Mouse (Mus musculus): ENCODE measurements around the gene Canx. TPM values are rescaled to one million over a fixed set of nuclear protein-coding genes. Genes with fewer than 3 reads are reported as not detected.

Canx gene
- total RNA-seq, 2 experiments from 2014 or later, result 500 to 1,173 TPM

DNA sequence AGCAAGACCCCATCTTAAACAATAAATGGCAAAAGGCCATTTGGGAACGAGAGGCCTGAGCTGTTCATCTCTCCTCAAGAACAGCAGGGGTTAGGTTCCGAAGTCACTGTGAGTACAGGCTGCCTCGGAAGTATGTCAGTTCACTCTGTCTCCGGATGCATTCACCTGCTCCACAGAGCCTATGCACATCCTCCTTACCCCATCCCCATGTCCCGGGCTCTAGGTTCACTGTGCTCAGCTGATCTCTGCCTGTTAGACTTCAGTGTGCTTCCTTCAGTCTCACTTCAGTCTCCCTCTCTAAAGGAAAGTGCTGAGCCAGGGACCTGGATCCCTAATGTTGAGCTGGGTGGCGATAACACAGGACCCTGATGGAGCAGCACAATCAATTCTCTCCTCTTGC, 47.8 kb downstream of the Canx start:
- no peak for ATAC-seq (replicated peaks; ENCODE audit: poor library complexity)

DNA sequence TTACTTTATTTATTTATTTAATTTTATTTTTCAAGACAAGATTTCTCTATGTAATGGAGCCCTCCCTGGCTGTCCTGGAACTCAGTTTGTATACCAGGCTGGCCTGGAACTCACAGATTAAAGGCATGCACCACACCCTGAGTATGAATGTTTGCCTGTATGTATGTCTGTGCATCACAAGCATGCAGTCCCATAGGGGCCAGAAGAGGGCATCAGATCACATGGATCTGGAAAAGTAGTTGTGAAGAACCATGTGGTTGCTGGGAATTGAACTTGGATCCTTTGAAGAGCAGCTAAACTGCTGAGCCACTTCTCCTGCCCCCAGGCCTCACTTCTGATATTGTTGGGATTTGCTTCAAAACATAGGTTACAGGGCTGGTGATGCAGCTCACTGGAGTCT, 48.4 kb downstream of the Canx start:
- ATAC-seq (replicated peaks; ENCODE audit: poor library complexity), result no peak

DNA sequence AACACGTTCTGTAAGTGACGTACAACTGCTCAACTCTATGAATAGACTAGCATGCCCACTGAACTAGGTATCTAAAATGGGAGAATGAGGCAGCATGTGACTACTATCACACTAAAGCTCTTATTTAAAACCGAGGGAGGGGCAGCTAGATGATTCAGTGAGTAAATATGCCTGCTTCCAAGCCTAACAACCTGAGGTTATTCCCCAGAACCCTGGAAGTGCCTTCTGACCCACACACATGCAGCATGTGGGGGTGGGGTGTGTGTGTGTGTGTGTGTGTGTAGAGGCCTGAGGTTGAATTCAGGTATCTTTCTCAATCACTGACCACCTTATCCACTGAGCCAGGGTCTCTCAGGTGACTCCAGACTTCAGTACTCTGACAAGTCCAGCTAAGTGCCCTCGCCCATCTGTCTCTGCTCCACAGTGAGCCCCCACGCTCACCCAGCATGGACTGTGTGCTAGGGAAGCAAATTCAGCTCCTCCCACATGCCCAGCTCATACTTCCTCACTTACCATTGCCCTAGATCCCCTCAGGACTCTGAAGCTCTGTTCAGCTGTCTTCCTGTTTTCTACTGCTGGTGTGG, 49.8 kb downstream of the Canx start:
- ATAC-seq (replicated peaks; ENCODE audit: poor library complexity), result peak; percentile 92

DNA sequence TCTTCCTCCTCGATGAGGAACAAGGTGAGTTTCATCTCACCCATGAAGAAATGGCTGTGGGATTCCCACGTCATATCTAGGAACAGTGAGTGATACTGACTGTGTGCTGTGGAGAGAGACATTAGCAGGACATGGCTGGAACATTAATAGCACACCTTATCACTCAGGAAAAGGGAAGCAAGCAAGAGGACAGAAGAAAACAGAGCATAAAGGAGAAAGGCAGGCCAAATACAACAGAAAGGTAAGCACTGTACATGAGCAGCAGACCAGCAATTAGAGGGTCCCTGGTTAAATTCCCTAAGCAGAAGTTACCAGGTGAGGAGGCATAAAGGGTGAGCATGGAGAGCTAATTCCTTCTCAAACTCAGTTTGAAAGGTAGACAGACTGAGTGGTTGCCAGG, 50.4 kb downstream of the Canx start:
- 0 out of 2 replicates have a peak, but pooled peaks have one; percentile 9 for ATAC-seq (replicated peaks; ENCODE audit: poor library complexity)

DNA sequence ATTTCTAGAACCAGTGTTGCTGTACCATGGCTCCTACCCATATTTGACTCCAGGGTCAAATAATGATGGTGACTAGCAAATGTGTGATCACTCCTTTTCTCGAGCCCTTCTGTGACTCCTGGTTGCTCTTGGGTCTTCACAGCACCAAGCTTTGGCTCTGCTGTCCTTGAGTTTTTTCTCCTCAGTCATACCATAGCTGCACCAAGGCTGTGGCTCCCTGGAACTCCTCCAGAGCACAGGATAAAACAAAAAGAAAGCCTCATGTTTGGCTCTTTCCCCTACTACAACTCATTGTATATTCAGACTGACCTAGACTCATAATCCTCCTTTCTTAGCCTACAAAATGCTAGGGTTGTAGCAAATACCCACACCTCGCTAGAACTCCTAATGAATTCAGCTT, 52.7 kb downstream of the Canx start:
- no peak for ATAC-seq (replicated peaks; ENCODE audit: poor library complexity)

DNA sequence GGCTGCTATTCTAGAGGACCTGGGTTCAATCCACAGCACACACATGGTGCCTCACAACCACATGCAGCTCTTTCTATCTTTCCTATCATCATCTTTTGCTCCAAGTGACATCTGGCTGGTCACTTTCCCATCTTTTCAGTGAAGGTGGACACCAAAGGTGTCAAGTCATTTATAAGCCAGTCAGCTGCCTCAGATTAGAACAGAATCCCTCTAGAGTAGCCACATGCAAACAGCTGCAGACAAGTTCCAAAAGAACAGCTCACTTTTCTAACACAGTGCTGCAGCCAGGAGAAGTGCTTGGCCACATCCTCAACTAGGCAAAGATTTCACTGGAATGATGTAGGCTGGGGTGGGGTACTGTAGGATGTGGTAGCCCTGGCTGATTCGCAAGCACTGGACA, 55.6 kb downstream of the Canx start:
- ATAC-seq (replicated peaks; ENCODE audit: poor library complexity), result no peak

DNA sequence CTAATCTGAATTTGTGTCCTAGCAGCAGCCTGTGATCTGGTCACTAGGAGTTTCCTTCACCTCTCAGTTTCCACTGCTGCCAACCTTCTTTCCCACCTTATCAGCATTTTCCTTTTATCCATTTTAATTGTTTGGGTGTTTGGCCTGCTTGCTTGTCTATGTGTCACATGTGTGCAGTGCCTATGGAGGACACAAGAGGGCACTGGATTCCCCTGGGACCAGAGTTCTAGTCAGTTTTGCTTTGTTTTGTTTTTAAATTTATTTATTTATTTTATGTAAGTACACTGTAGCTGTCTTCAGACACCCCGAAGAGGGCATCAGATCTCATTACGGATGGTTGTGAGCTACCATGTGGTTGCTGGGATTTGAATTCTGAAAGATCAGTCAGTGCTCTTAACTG, 56.3 kb downstream of the Canx start:
- peak; percentile 80 for ATAC-seq (replicated peaks; ENCODE audit: poor library complexity)

DNA sequence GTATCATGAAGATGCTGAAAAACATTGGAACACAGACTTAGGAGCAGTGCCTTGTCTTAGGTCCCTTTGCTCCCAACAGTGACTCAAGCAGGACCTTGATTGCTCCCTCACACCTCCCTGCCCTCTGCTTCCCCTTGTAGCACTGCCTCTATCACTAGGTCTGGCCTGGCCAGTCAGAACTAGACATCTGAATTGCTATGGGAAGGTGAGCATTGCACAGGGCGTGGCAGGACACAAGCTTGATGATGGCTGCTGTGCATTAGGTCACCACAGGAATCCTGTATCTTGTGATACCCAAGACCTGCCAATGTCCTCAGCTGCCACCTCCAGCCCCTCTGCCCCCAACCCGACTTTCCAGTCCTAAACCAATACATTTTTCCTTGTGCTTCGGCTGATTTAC, 58.5 kb downstream of the Canx start:
- no peak for ATAC-seq (replicated peaks; ENCODE audit: poor library complexity)

DNA sequence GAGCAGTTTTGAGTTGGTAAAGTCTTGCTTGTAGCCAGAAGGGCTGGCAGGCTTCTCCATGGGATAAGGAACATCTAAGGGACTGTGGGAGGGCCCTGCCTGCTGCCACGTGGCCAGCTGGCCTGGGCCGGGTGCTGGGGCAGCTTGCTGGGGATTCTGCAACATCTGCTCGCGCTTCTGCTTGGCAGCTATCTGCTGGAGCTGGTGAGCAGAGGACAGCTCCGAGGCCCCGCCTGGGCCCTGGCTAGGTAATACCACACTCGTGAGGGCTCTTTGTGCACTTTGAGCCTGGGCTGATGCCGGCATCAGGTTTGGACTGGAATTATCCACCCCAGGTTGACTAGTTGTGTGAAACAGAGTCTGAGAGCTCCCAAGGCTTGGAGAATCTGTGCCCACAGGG, 59.5 kb downstream of the Canx start:
- ATAC-seq (replicated peaks; ENCODE audit: poor library complexity), result no peak

DNA sequence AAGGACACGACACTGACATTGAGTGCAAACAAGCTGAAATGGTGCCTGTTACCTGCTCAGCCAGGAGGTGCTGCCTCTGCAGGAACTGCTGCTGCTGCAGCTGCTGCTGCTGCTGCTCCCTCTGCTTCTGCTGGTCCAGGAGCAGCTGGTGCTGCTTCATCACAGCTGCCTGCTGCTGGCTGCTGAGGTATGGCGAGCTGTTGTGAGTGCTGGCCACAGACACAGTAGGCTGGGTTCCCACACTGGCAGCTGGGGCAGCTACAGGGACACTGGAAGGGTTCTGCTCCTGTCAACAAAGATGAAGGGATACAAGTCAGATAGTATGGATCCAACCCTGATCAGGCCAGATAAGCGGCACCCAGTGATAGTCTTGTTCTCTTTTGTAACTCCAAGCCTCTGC, 62.3 kb downstream of the Canx start:
- ATAC-seq (replicated peaks; ENCODE audit: poor library complexity), result no peak

DNA sequence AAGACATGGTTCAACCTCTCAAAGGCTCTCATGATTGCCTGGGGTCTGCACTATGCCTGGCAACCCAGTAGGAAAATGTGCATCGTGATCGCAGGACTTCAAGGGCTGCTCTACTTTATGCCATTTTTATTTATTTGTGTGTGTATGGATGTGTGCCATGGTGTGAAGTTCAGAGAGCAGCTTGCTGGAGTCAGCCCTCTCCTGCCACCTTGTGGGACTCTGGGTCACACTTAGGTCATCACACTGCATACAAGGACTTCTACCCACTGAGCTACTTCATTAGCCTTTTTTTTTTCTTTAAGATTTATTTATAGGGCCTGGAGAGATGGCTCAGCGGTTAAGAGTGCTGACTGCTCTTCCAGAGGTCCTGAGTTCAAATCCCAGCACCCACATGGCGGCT, 63.5 kb downstream of the Canx start:
- peak; percentile 90 for ATAC-seq (replicated peaks; ENCODE audit: poor library complexity)

DNA sequence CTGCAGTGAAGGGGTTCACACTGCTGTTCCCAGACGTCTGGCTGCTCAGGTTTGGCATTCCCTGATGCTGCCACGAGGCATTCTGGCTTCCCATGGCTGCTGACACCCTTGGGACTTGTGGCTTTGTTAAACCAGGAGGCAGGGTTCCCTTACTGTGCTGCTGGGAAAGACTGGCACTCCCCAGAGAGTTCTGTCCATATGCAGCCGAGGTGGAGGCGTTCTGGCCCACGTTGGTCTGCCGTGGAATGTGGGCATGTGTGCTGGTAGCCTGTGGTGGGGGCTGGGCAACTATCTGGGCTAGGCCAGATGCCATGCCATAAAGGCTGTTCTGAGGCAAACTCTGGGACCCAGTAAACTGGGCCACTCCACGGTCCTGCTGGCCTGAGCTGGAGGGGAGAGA, 67.2 kb downstream of the Canx start:
- no peak for ATAC-seq (replicated peaks; ENCODE audit: poor library complexity)

DNA sequence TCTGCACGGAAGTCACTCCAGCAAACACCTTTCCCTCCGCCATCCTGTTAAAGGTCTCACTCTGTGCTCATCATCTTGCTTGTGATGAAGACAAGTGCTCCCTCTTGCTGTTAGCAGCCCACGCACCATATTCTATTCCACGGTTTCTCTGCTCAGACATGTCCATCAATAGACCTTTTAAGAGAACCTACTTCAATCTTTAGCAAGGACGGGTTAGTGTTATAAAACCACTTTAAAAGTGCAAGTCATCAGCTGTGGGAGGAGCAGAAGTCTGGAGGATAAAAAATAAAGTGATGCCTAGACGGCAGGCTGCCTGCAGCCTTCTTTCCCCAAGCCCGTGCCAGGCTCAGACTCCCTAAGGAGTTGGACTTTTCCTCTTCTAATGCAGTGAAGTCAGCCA, 68.9 kb downstream of the Canx start:
- ATAC-seq (replicated peaks; ENCODE audit: poor library complexity), result peak; percentile 48

DNA sequence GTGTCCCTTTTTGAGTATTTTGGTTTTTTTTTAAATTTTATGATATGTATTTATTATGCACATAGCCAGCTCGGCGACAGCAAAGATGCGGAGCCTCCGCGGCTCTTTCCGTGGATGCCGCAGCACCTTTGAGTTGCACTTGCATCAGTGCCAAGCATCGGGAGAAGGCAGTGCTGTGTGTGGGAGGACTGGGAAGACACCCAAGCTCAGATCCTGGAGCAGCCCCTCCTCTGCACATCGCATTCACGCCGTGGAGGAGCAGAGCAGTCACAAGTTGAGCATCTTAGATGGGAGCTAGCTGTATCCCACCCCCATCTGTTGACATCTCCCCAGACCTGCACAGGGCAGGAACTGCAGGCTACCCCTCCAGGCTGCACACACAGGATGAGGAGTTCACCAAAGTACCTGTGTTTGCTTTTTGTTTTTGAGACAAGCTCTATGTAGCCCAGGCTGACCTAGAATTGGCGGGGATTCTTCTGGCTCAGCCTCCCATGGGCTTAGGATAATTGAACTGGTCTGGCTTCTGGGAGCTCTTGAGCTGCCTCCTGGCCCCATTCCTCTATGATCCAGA, 71.4 kb downstream of the Canx start:
- no peak for ATAC-seq (replicated peaks; ENCODE audit: poor library complexity)

DNA sequence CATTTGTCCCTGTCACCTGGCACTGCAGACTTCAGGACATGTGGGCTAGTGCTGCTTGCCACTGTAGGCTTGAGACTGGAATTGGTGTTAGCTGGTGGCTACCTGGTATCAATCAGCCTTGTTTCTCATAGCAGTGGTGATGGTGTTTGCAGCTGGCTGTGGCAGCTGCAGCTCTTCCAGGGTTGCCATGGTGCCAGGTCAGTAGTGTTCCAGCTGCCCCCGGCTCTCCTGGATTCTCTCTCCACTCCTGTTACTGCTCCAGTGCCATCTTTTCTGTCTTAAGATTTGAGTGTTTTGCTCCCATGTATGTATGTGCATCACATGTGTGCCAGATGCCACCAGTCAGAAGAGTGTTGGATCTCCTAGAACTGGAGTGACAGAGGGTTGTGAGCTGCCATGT, 72.1 kb downstream of the Canx start:
- ATAC-seq (replicated peaks; ENCODE audit: poor library complexity), result no peak

DNA sequence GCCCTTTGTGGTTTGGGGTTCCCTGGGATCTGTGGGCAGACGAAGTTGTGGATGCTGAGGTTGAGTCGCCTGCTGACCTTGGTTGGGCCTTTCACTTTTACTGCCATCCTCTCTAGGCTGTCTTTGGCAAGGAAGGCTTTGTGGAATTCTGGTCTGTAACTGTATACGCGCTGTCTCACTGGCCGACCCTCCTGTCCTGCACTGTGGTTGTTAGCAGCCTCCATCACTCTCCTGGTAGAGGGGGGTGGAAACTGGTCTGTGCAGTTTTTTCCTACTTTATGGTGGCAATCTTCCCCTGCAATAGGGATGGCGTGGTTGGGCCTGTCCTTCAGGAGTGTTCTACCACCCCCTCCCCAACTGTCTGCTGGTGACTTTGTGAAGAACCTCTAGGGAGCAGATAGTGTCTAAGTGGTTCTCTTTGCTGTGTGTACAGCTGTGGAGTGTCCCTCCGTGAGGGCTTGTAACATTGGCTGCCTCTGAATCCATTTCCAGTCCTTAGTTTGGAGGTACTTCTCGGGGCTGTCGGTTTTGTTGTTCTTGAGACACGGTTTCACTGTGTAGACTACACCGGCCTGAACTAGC, 72.7 kb downstream of the Canx start:
- ATAC-seq (replicated peaks; ENCODE audit: poor library complexity), result no peak

DNA sequence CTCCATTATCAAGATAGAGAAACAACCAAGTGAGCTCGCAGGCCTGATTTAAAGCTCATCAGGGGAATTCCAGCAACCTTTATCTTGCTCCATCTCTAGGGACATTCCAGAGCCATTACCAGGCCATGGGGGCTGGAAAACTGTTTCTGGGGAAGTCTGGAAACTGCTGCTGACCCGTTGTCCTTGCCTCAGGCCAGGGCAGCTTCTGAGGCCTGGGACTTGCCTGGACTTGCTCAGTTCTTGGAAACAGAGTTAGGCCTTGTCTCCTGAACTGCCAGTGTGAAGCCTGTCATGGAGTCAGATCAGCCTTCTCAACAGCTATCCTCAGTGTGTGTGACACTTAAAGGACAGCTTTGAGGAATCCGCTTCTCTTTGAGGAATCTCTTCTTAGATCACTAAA, 73.3 kb downstream of the Canx start:
- no peak for ATAC-seq (replicated peaks; ENCODE audit: poor library complexity)

DNA sequence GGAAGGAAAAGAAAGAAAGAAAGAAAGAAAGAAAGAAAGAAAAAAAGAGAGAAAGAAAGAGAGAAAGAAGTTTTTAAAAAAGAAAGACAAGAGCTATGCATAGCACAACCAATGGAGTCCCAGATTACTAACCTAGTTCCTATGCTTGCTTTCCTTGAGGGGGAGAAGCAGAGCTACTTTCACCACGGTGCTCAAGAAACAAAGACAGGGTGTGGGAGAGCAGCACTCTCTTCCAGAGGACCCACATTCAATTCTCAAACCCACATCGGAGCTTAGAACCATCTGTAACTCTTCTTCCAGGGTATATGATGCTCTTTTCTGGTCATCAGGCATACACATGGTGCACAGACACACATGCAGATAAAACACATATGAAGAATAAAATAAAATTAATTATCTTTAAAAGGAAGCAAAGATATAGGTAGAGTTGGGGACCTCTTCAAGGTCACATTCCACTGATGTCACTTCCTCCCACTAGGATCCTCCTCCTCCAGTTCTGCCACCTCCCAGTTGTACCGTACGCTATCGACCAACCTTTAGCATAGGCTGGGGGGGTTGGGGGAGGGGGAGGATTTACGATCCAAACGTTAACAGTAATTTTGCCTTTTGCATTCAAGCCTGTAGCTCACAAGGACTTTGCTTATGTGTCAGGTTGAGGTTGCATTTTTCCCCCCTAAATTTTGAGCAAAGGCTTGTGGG, 76.9 kb downstream of the Canx start:
- ATAC-seq (replicated peaks; ENCODE audit: poor library complexity), result no peak

DNA sequence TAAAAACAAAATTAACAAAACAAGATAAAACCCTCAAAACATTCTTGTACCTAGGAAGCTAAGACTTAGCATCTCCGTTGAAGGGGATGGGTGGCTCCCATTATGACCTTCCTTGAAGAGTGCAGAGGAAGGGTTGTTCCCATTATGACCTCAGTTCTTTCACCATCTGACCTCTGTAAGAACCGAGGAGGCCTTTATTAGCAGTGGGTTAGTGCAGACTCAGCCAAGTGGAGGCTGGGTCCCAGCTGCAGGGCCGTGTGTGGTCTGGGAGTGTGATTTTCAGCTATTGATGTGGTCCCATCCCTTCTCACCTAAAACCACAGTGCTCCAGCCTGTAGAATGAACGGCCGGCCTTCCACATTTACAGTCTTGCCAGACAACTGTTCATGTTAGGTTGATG, 80.2 kb downstream of the Canx start:
- ATAC-seq (replicated peaks; ENCODE audit: poor library complexity), result no peak
